Mouse (Mus musculus) liver, postnatal 0 days (tissue): Measurements from ENCODE around the gene Irf4.

Experiments
- CTCF ChIP-seq: sonication (generic); IDR thresholded peaks from 2 replicates; pipeline ENCODE4 v1.5.1; 2016; ENCODE audit warnings: antibody characterized with exemption, low read depth
- EP300 ChIP-seq: IDR thresholded peaks from 2 replicates; pipeline ENCODE4 v1.6.1; 2016; ENCODE audit warnings: antibody characterized with exemption, low read depth, mild to moderate bottlenecking

DNA sequence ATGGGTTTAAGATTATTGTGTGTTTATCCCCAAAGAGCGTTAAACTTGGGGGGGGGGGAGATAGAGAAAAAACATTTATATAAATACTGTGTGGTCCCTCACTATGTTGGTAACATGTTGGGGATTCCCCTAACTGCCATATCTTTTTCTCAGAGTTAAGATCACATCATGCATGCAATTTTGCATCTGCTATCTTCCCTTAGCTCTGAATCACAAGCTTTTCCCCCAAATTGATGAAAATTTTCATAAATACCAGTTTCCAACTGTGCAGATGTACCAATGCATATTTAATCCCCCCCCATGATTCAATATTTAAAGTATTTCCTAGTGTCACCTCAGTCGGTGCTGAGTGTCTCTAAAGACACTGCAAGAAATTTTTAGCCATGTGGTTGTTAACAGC is 11.8 kb upstream of the Irf4 start:
- TF ChIP-seq CTCF = no peak
- TF ChIP-seq EP300 = no peak
